Mouse (Mus musculus): ENCODE measurements at regions not wholly inside any gene's neighbourhood (a gene's known extent, or its start where the extent isn't known, plus 50 kb on each side); places are given as distances from the start of the nearest gene placed in this dataset.

GRCm38 (mm10) chr3:33915777-33916176 is 71.7 kb upstream of the Ccdc39 start:
- H3K4me3 ChIP-seq (ENCODE audit: insufficient read depth, low read depth, low read length) = no peak overlapping the region
- H3K4me1 ChIP-seq (ENCODE audit: control insufficient read depth, insufficient read depth, low read length) = no peaks in the 10 kb centered on the region
- TF ChIP-seq POLR2A (IDR thresholded peaks at IDR 0.05; ENCODE audit: insufficient read depth, low read depth, low read length) (no peak), CTCF (IDR thresholded peaks at IDR 0.05; ENCODE audit: insufficient read depth, low read depth, low read length) (no peak)
- H3K27ac ChIP-seq (ENCODE audit: insufficient read depth, low read depth, low read length) = no peak overlapping the region

- Histone ChIP-seq H3K27ac (ENCODE audit: insufficient read depth, low read depth, low read length) (no peak overlapping the region), H3K4me3 (ENCODE audit: insufficient read depth, low read depth, low read length) (no peak overlapping the region), H3K4me1 (ENCODE audit: control insufficient read depth, insufficient read depth, low read length) (no peaks in the 10 kb centered on the region)
- no peak for TF ChIP-seq POLR2A (IDR thresholded peaks at IDR 0.05; ENCODE audit: insufficient read depth, low read depth, low read length)
- no peak for TF ChIP-seq CTCF (IDR thresholded peaks at IDR 0.05; ENCODE audit: insufficient read depth, low read depth, low read length)
- 85% methylated on average over 10 of the region's 10 CpGs for WGBS
Measured at GRCm38 (mm10) chr3:33916318-33916717, 72.2 kb upstream of the Ccdc39 start.

GRCm38 (mm10) chr3:33916818-33917217 is 72.7 kb upstream of the Ccdc39 start:
- Histone ChIP-seq H3K4me1 (ENCODE audit: control insufficient read depth, insufficient read depth, low read length) (no peaks in the 10 kb centered on the region), H3K27ac (ENCODE audit: insufficient read depth, low read depth, low read length) (no peak overlapping the region), H3K4me3 (ENCODE audit: insufficient read depth, low read depth, low read length) (no peak overlapping the region)
- TF ChIP-seq CTCF (IDR thresholded peaks at IDR 0.05; ENCODE audit: insufficient read depth, low read depth, low read length) (no peak), POLR2A (IDR thresholded peaks at IDR 0.05; ENCODE audit: insufficient read depth, low read depth, low read length) (no peak)
- 97% methylated on average over 6 of the region's 6 CpGs for WGBS

- H3K4me1 ChIP-seq (ENCODE audit: control insufficient read depth, insufficient read depth, low read length) = no peaks in the 10 kb centered on the region
- TF ChIP-seq CTCF (IDR thresholded peaks at IDR 0.05; ENCODE audit: insufficient read depth, low read depth, low read length) (peak; percentile 87), POLR2A (IDR thresholded peaks at IDR 0.05; ENCODE audit: insufficient read depth, low read depth, low read length) (no peak)
- no peak overlapping the region for H3K4me3 ChIP-seq (ENCODE audit: insufficient read depth, low read depth, low read length)
- 6% methylated on average over 10 of the region's 10 CpGs for WGBS
- H3K27ac ChIP-seq (ENCODE audit: insufficient read depth, low read depth, low read length) = no peak overlapping the region
Measured at GRCm38 (mm10) chr3:33918785-33919184, 74.7 kb upstream of the Ccdc39 start.

- WGBS = 83% methylated on average over 4 of the region's 4 CpGs
- TF ChIP-seq CTCF (IDR thresholded peaks at IDR 0.05; ENCODE audit: insufficient read depth, low read depth, low read length) = no peak
- Histone ChIP-seq H3K4me3 (ENCODE audit: insufficient read depth, low read depth, low read length) (no peak overlapping the region), H3K27ac (ENCODE audit: insufficient read depth, low read depth, low read length) (no peak overlapping the region), H3K4me1 (ENCODE audit: control insufficient read depth, insufficient read depth, low read length) (no peaks in the 10 kb centered on the region)
Measured at GRCm38 (mm10) chr3:33925072-33925471, 81.0 kb upstream of the Ccdc39 start.

- H3K4me3 ChIP-seq (ENCODE audit: insufficient read depth, low read depth, low read length) = no peak overlapping the region
- H3K4me1 ChIP-seq (ENCODE audit: control insufficient read depth, insufficient read depth, low read length) = peaks cover 2% of the 10 kb centered on the region; the same call in 1 of the 2 replicates
- no peak overlapping the region for H3K27ac ChIP-seq (ENCODE audit: insufficient read depth, low read depth, low read length)
- TF ChIP-seq CTCF (IDR thresholded peaks at IDR 0.05; ENCODE audit: insufficient read depth, low read depth, low read length) (no peak), POLR2A (IDR thresholded peaks at IDR 0.05; ENCODE audit: insufficient read depth, low read depth, low read length) (no peak)
- 13% methylated on average over 6 of the region's 6 CpGs for WGBS
Measured at GRCm38 (mm10) chr3:33955064-33955463, 64.7 kb upstream of the Fxr1 start.

- no peak overlapping the region for H3K27ac ChIP-seq (ENCODE audit: insufficient read depth, low read depth, low read length)
- 3% methylated on average over 19 of the region's 19 CpGs for WGBS
- H3K4me3 ChIP-seq (ENCODE audit: insufficient read depth, low read depth, low read length) = no peak overlapping the region
- no peak for TF ChIP-seq POLR2A (IDR thresholded peaks at IDR 0.05; ENCODE audit: insufficient read depth, low read depth, low read length)
- peak; percentile 52; the same call in 1 of the 2 replicates for TF ChIP-seq CTCF (IDR thresholded peaks at IDR 0.05; ENCODE audit: insufficient read depth, low read depth, low read length)
- H3K4me1 ChIP-seq (ENCODE audit: control insufficient read depth, insufficient read depth, low read length) = peaks cover 2% of the 10 kb centered on the region; the same call in 1 of the 2 replicates
Measured at GRCm38 (mm10) chr3:33955854-33956624, 63.7 kb upstream of the Fxr1 start.

- TF ChIP-seq POLR2A (IDR thresholded peaks at IDR 0.05; ENCODE audit: insufficient read depth, low read depth, low read length) (no peak), CTCF (IDR thresholded peaks at IDR 0.05; ENCODE audit: insufficient read depth, low read depth, low read length) (no peak)
- peaks cover 2% of the 10 kb centered on the region; the same call in 1 of the 2 replicates for H3K4me1 ChIP-seq (ENCODE audit: control insufficient read depth, insufficient read depth, low read length)
- WGBS = 28% methylated on average over 3 of the region's 3 CpGs
- H3K4me3 ChIP-seq (ENCODE audit: insufficient read depth, low read depth, low read length) = no peak overlapping the region
- no peak overlapping the region for H3K27ac ChIP-seq (ENCODE audit: insufficient read depth, low read depth, low read length)
Measured at GRCm38 (mm10) chr3:33956625-33957023, 63.1 kb upstream of the Fxr1 start.

- H3K4me3 ChIP-seq (ENCODE audit: insufficient read depth, low read depth, low read length) = no peak overlapping the region
- no peak overlapping the region for H3K27ac ChIP-seq (ENCODE audit: insufficient read depth, low read depth, low read length)
- no peak for TF ChIP-seq CTCF (IDR thresholded peaks at IDR 0.05; ENCODE audit: insufficient read depth, low read depth, low read length)
- TF ChIP-seq POLR2A (IDR thresholded peaks at IDR 0.05; ENCODE audit: insufficient read depth, low read depth, low read length) = no peak
- WGBS = 95% methylated on average over 10 of the region's 10 CpGs
- H3K4me1 ChIP-seq (ENCODE audit: control insufficient read depth, insufficient read depth, low read length) = peaks cover 2% of the 10 kb centered on the region; the same call in 1 of the 2 replicates
Measured at GRCm38 (mm10) chr3:33957676-33958075, 62.1 kb upstream of the Fxr1 start.
